Mouse (Mus musculus): Measurements from ENCODE around the gene Mtor.

The Mtor gene

DNA sequence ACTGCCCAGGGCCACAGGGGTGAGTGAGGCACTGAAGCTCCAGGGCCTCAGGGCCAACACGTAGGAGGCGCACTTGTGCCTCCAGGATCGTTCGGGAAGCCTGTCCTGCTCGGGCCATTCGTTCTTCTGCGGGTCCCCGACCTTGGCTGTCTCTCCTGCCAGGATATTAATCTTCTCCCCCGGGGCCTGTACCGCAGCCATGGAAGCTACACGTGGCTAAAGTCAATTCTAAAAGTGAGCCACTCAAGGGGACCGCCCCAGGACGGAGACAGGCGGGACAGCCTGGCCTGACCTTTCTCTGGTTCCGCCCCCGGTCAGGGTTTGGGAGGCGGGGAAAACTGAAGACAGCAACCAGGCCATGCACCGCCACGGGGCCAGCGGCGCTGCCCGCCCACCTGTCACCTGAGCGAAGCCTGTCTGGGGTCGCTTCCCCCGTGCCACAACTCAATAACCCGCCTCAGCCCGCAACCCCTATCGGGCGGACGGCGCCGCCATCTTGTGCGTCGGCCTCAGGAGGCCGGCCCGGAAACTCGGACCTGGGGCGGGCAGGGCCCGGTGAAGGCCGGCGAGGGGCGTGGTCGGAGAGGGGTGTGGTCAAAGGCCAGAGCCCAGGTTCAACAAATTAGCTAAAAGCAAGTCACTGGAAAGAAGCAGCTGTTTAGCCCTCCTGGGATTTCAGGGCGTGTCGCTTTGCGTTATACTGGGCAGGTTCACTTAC lies 4.0 kb upstream of the Mtor start, which contains the start of gene Ubiad1:
Ubiad1 (minus strand) TSS at position 522 of the 718 bp plus-strand sequence.
- DNase-seq, result peak; percentile 79

DNA sequence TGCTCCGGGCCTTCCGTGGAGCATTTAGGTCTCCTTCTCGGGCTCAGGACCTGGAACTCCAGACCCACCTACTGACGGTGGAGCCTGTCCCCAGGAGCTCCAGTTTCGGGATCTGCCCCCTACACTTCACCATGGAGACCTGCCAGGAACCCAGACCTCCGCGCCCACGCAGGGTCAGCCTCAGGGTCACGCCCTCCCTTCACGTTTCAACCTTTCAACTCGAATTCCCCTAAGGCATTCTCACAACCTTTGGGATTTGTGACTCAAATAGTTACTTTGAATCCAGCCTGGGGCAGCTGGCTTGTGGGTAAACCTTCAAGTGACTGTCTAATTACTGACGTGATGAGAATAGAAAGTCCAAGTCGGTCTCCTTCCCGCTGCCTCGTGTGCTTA lies 438 bp downstream of the Mtor start:
- DNase-seq, result peak; percentile 58

GRCm38 (mm10) chr4:148453707-148454106 lies 5.3 kb downstream of the Mtor start:
- no peak for DNase-seq

- DNase-seq, result no peak
Observed at GRCm38 (mm10) chr4:148455477-148456025, 7.1 kb downstream of the Mtor start.

DNA sequence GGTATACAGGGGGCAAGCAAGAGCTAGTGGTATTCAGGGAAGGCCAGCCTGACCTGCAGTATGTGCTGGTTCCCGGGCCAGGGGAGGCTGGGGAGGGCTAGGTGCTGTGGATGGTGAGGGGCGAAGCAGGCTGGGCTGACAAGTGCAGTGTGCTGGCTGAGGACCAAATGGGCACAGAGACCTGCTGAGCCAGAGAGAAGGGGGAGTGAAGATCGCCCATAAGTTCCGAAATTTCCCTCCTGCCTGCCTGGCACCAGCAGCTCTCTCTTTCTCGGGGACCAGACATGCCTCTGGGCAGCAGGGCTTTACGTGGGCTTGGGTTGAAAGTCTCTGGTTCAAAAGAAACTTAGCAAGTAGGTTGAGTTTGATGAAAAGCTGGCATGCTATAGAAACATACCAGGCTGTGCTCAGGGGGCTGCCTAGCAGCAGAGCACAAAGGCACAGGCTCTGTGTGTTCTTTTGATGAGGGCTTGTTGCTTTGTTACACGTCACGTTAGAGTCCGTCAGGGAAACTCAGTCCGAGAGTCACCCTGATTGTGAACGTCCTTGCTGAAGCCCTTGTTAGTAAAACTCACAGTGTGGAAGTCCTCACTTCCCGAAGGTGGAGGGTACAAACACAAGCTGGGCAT lies 12.4 kb downstream of the Mtor start:
- no peak for DNase-seq

DNA sequence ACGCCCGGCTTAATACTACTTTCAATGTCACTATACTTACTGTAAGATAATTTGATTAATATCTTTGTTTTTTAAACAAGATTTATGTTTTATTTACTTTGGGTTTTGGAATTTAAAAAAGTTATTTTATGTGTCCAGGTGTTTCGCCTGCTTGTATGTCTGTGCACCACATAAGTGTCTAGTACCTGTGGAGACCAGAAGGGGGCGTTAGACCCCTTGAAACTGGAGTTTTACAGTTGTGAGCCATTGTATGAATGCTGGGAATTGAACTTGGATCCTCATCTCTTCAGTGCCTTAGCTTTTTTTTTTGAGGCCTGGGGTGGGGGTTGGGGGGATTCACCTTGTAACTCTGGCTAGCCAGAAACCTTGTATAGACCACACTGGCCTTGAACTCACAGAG lies 13.4 kb downstream of the Mtor start:
- no peak for DNase-seq

GRCm38 (mm10) chr4:148462717-148463116 lies 14.3 kb downstream of the Mtor start:
- no peak for DNase-seq

GRCm38 (mm10) chr4:148463208-148463960 lies 15.0 kb downstream of the Mtor start:
- DNase-seq, result peak; percentile 72

DNA sequence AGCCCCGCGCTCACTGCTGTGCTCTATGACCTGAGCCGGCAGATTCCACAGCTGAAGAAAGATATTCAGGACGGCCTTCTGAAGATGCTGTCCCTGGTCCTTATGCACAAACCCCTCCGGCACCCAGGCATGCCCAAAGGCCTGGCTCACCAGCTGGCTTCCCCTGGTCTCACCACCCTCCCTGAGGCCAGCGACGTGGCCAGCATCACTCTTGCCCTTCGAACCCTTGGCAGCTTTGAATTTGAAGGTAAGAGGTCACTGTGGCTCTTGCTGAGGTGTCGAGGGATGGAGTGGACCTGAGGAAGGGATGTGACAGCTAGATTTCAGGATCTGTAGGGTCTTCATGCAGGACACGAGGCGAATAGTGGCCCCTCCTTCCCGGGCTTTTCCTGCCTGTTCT lies 15.9 kb downstream of the Mtor start:
- no peak for DNase-seq

GRCm38 (mm10) chr4:148464869-148465268 lies 16.5 kb downstream of the Mtor start:
- DNase-seq, result no peak

- no peak for DNase-seq
Observed at GRCm38 (mm10) chr4:148466511-148467079, 18.2 kb downstream of the Mtor start.

GRCm38 (mm10) chr4:148468396-148468795 lies 20.0 kb downstream of the Mtor start:
- DNase-seq, result no peak

GRCm38 (mm10) chr4:148469487-148470252 lies 21.3 kb downstream of the Mtor start:
- DNase-seq, result no peak

DNA sequence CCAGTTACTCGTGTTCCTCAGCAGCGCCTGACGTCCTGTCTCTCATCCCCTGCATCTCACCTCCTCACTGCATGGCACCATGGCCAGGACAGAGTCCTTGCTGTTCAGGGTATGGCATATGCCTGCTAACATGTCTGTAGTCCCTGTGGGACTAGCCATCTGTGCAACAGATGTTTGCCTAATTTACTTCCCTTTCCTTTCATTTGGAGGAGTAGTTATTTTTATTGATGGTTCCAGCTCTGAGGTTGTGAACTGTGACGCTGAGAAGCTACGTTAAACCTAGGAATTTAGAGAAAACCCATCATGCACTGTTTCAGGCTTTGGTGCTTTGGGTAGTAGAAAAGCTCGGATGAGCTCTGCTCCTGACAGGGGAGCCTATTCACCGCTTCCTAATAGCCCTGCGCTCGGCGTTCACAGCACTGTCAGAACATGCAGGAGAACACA lies 23.0 kb downstream of the Mtor start:
- DNase-seq, result no peak

- no peak for DNase-seq
Observed at GRCm38 (mm10) chr4:148472436-148473174, 24.2 kb downstream of the Mtor start.

GRCm38 (mm10) chr4:148473496-148473895 lies 25.1 kb downstream of the Mtor start:
- no peak for DNase-seq

DNA sequence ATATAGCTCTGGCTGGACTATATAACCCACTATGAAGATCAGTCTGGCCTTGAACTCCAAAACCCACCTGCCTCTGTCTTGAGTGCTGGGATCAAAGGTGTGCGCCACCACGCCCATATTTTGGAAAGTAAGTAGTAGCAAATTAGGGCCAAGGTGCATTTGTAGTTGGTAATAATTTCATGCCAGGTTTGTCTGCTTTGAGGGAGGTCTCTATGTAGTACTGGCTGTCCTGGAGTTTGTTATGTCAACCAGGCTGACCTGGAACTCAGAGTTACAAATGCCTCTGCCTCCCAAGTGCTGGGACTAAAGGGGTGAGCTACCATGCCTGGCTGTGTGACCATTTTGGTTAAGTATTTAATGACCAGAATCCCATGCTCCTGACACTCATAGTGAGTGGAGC lies 31.8 kb downstream of the Mtor start:
- no peak for DNase-seq

- DNase-seq, result no peak
Observed at GRCm38 (mm10) chr4:148481557-148482168, 33.3 kb downstream of the Mtor start.

- no peak for DNase-seq
Observed at GRCm38 (mm10) chr4:148484511-148484910, 36.1 kb downstream of the Mtor start.

- DNase-seq, result no peak
Observed at GRCm38 (mm10) chr4:148487841-148488240, 39.4 kb downstream of the Mtor start.

GRCm38 (mm10) chr4:148490502-148490901 lies 42.1 kb downstream of the Mtor start:
- DNase-seq, result no peak
